Mouse (Mus musculus): ENCODE data around the gene Galp.
"Not testable (repeated sequence)": the region's sequence is repeated elsewhere in the genome, so short reads cannot be mapped to it uniquely, and the experiment has no call there.

The Galp gene

GRCm38 (mm10) chr7:6179013-6179412 is 17.9 kb upstream of the Galp start:
- no peak for DNase-seq (ENCODE audit: low spot score in 2 of 2)

- DNase-seq (ENCODE audit: low spot score in 2 of 2), result no peak
Measured at GRCm38 (mm10) chr7:6182882-6183281, 14.0 kb upstream of the Galp start.

GRCm38 (mm10) chr7:6183802-6184201 is 13.1 kb upstream of the Galp start:
- DNase-seq (ENCODE audit: low spot score in 2 of 2), result no peak

- no peak for DNase-seq (ENCODE audit: low spot score in 2 of 2)
Measured at GRCm38 (mm10) chr7:6184521-6184920, 12.4 kb upstream of the Galp start.

- DNase-seq (ENCODE audit: low spot score in 2 of 2), result no peak
Measured at GRCm38 (mm10) chr7:6185391-6185790, 11.5 kb upstream of the Galp start.

GRCm38 (mm10) chr7:6186176-6186575 is 10.7 kb upstream of the Galp start:
- no peak for DNase-seq (ENCODE audit: low spot score in 2 of 2)

GRCm38 (mm10) chr7:6186756-6187155 is 10.1 kb upstream of the Galp start:
- no peak for DNase-seq (ENCODE audit: low spot score in 2 of 2)

- DNase-seq (ENCODE audit: low spot score in 2 of 2), result no peak
Measured at GRCm38 (mm10) chr7:6189542-6189941, 7.3 kb upstream of the Galp start.

- DNase-seq (ENCODE audit: low spot score in 2 of 2), result peak; percentile 45 to 69
Measured at GRCm38 (mm10) chr7:6191376-6191775, 5.5 kb upstream of the Galp start.

GRCm38 (mm10) chr7:6194129-6194528 is 2.8 kb upstream of the Galp start:
- DNase-seq (ENCODE audit: low spot score in 2 of 2), result peak; percentile 31 to 57

GRCm38 (mm10) chr7:6195777-6196176 is 1.1 kb upstream of the Galp start:
- no peak for DNase-seq (ENCODE audit: low spot score in 2 of 2)

GRCm38 (mm10) chr7:6204200-6204599 is 7.3 kb downstream of the Galp start:
- DNase-seq (ENCODE audit: low spot score in 2 of 2), result no peak

- peak; percentile 2 to 5 for DNase-seq (ENCODE audit: low spot score in 2 of 2)
Measured at GRCm38 (mm10) chr7:6213144-6213543, 16.3 kb downstream of the Galp start.

GRCm38 (mm10) chr7:6214691-6215090 is 17.8 kb downstream of the Galp start:
- DNase-seq (ENCODE audit: low spot score in 2 of 2), result not testable (repeated sequence)

- no peak for DNase-seq (ENCODE audit: low spot score in 2 of 2)
Measured at GRCm38 (mm10) chr7:6220147-6220546, 23.3 kb downstream of the Galp start.

- no peak for DNase-seq (ENCODE audit: low spot score in 2 of 2)
Measured at GRCm38 (mm10) chr7:6221978-6222377, 25.1 kb downstream of the Galp start, which contains the start of gene Zscan5b. TSS of gene Zscan5b (plus strand) at chr7:6222278.

- DNase-seq (ENCODE audit: low spot score in 2 of 2), result not testable (repeated sequence)
Measured at GRCm38 (mm10) chr7:6228491-6228890, 31.6 kb downstream of the Galp start.

- DNase-seq (ENCODE audit: low spot score in 2 of 2), result no peak
Measured at GRCm38 (mm10) chr7:6239787-6240186, 42.9 kb downstream of the Galp start.

GRCm38 (mm10) chr7:6240841-6241425 is 44.0 kb downstream of the Galp start:
- peak; percentile 49 to 52 for DNase-seq (ENCODE audit: low spot score in 2 of 2)

- DNase-seq (ENCODE audit: low spot score in 2 of 2), result no peak
Measured at GRCm38 (mm10) chr7:6244361-6245292, 47.7 kb downstream of the Galp start.

- DNase-seq (ENCODE audit: low spot score in 2 of 2), result no peak
Measured at GRCm38 (mm10) chr7:6252410-6252809, 55.5 kb downstream of the Galp start, which contains the start of gene Epp13. TSS of gene Epp13 (plus strand) at chr7:6252710.

- DNase-seq (ENCODE audit: low spot score in 2 of 2), result no peak
Measured at GRCm38 (mm10) chr7:6254451-6254850, 57.6 kb downstream of the Galp start.

GRCm38 (mm10) chr7:6257386-6257785 is 60.5 kb downstream of the Galp start:
- DNase-seq (ENCODE audit: low spot score in 2 of 2), result no peak

Measured in natural killer cell, adult 2 months (primary cell).